Mouse (Mus musculus): ENCODE measurements around the gene Camk1d.

- TF ChIP-seq POLR2A (IDR thresholded peaks at IDR 0.05; ENCODE audit: low read depth, low read length) (no peak), CTCF (conservative IDR thresholded peaks at IDR 0.05; ENCODE audit: insufficient read depth, insufficient read length, low read depth, low read length) (no peak)
Observed at GRCm38 (mm10) chr2:5372886-5373429, 341.4 kb downstream of the Camk1d start.

Measured in kidney, adult 2 months (tissue).